Mouse (Mus musculus): ENCODE measurements around the gene Dusp28.

Gene Dusp28

DNA sequence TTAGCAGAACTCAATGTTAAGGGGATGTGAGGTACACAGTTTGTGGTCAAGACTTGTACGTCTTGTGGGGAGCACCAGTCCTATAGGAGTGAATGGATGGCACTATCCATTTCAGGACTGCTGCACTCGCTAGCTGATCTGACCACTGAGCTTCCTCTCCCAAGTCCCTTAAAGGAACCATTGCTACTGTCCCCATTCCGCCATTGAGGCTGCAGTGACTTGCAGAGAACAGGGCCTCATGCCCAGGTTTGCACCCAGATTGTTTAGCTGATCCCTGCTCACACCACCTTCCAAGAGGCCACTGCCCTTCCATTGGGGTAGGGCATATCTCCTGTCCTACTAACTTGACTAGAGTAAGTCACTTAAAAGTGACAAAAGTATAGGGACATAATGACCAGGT, 1.9 kb downstream of the Dusp28 start:
- DNase-seq (ENCODE audit: low spot score) = no peak

DNA sequence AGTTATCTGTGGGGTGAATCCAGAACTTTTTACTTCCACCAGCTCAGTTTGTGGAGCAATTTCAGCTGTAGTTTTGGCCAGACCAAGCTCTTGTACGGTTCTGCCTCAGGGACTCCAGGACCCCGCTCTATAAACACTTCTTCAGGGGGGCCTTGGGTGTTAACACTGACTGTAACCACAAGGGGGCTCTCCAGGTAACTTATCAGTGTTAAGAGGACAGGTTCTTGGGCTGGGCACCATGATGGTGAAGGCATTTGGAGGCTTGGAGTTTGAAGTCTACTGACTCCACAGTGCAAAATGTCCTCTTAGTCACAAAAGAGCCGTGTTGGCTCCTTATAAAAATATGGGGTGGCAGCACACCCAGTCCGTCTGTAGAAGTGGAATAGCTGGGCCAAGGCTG, 2.3 kb downstream of the Dusp28 start:
- DNase-seq (ENCODE audit: low spot score) = no peak

DNA sequence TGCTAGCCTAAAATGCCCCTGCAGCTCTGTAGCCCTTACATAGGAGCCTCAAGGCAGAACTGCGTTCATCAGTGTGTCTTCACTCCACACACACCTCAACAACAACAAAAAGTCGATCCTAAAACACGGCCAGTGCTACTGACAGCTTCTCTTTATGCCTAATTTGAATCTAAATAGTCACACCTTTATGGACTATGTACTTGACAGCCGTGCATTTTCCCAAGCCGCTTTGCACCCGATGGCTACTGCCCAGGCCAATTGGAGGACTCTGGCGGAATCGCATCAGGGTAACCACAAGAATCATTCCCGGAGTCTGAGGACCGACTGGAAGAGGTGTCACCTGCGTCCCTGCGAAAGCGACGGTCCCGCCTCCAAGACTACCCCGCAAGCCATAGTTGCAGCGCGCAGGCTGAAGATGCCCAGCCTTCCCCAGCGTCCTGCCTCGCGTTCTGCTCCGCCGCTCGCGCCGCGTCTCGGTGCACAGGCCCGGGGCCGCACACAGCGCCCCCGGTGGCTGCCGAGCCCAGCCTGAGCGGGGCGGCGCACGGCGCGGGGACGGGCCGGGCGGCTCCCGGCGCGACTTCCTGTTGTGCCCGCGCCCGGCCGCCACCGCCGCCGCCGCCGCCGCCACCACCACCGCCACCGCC, 3.6 kb downstream of the Dusp28 start, which contains the start of gene Rnpepl1:
Gene Rnpepl1, plus strand, starts transcription at position 545 of the 647 bp plus-strand sequence.
- peak; percentile 77 for DNase-seq (ENCODE audit: low spot score)

DNA sequence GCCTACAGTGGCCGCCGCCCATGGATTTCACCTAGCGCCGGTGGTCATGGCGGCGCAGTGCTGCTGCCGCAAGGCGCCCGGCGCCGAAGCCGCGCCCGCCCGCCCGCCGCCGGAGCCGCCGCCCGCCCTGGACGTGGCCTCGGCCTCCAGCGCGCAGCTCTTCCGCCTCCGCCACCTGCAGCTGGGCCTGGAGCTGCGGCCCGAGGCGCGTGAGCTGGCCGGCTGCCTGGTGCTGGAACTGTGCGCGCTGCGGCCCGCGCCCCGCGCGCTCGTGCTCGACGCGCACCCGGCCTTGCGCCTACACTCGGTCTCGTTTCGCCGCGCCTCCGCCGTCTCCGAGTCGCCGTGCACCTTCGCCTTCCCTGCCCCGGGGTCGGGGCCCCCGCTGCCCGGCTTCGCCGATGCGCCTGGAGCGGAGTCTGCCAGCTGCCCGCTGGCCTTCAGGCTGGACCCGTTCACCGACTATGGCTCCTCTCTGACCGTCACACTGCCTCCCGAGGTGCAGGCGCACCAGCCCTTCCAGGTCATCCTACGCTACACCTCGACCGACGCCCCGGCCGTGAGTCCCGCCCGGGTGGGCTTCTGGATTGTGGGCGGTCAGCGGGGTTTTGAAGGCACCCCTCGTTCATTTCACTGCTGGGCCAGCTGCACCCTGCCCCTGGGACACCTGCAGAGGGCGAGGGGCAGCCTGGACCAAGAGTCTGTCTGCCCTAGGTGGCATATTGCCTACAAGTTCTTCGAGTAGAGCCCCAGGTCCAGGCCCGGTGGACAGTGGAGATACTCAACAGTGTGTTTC, 4.3 kb downstream of the Dusp28 start:
- peak; percentile 46 for DNase-seq (ENCODE audit: low spot score)

DNA sequence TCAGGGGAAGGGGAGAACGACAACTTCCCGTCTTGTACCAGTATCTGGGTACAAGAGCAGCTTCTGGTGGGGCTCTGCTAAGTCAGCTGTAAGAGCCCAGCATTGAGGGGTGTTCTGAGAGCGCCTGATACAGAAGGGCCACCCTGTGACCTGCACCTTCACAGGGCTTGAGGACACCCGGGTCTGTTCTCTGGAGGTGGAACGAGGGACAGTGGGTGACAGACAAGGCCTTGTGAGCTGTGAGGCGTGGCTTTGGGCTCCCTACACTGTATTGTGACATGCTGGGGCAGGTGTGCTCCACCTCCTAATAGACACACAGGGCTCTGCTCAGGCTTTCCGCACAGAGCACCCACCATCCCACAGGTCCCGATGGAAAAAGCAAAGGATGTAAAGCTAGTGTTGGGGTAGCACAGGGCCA, 4.9 kb downstream of the Dusp28 start:
- DNase-seq (ENCODE audit: low spot score) = peak; percentile 44

DNA sequence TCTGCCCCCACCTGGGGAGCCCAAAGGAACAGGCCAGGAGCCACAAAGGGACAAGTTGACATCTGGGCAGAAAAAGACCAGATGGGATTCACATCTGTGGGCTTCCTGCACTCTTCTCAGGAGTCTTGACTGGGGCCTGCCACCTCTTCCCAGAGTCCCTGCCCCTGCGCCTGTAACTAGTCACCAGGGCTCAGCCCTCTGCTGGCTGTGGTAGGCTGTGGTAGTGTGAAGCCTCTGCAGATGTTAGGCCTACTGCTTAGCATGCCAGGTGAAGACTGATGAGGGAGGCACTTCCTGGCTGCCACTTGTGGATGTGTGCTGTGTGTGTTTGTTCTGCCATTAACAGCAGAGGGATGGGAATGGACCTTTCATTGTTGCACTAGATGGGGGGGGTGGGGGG, 5.5 kb downstream of the Dusp28 start:
- DNase-seq (ENCODE audit: low spot score) = no peak

DNA sequence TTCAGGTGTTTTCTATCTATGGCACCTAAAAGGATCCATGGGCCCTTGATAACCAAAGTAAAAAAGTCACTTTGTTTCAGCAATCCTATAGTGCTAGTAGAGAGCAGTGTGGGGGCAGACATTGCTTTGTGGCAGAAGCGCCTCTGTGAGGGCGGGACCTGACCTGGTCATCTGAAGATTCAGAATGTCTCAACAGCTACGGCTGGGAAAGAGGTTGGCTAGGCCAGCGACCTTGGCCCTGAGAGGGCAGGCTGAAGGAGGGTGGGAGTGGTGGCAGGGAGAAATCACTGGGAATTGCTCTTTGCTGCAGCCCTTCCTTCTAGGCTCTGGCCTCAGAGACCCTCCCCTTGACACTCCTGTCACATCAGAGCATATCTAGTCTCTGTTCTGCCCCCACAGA, 7.5 kb downstream of the Dusp28 start:
- DNase-seq (ENCODE audit: low spot score) = no peak

DNA sequence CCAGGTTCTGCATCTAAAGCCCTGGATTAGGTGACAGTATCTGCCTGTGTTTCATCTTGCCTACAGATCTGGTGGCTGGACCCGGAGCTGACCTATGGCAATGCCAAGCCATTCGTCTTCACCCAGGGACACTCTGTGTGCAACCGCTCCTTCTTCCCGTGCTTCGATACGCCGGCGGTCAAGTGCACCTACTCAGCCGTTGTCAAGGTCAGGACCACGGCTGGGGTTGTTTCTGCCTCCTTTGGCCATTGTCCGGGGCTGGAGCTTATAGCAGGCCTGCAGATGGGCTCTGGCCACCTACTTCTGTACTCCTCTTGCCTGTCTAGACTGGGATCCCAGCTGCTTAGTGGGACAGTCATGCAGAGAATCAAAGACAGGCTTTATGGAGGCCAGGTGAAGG, 8.2 kb downstream of the Dusp28 start:
- no peak for DNase-seq (ENCODE audit: low spot score)

DNA sequence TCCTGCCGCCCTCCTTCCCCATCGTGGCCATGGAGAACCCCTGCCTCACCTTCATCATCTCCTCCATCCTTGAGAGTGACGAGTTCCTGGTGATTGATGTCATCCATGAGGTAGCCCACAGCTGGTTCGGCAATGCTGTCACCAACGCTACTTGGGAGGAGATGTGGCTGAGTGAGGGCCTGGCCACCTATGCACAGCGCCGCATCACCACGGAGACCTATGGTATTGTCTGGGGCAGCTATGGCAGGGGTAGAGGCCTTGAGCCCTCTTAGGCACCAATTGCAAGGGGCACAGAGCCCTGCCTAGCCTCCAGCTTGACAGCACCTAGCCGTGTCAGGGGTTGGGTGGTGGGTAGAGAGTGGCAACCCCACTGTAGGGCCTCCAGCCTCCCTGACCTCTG, 9.9 kb downstream of the Dusp28 start:
- no peak for DNase-seq (ENCODE audit: low spot score)

DNA sequence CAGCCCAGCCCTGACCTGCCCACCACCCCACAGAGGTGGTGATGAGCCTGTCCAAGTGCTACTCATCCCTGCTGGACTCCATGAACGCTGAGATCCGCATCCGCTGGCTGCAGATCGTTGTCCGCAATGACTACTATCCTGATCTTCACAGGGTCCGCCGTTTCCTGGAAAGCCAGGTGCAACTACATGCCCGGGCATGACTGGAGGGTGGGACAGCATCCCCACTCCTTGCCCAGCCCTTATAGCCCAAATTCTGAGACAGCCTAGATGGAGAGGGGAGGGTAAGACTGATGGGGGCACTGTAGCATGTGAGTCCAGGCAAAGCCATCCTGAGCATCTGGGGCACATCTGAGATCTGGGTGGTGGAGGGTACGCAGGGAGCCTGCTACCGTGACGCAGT, 12.4 kb downstream of the Dusp28 start:
- no peak for DNase-seq (ENCODE audit: low spot score)

DNA sequence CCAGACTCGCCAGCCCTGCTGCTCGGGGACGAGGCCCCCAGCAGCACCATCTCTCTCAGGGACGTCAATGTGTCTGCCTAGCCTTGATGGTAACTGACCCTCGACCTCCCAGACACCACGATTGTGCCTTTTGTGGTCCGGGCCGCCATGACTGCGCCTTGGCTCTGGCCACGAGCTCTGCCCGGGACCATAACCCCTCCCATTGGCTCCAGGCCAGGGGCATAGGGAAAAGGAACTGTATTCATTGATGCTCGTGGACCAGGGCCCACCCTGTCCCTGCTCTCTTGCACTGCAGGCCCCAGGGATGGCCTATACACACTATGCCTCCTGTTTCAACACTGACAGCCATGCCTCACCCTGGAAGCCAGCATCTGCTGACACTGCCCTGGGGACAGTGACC, 13.0 kb downstream of the Dusp28 start:
- no peak for DNase-seq (ENCODE audit: low spot score)

DNA sequence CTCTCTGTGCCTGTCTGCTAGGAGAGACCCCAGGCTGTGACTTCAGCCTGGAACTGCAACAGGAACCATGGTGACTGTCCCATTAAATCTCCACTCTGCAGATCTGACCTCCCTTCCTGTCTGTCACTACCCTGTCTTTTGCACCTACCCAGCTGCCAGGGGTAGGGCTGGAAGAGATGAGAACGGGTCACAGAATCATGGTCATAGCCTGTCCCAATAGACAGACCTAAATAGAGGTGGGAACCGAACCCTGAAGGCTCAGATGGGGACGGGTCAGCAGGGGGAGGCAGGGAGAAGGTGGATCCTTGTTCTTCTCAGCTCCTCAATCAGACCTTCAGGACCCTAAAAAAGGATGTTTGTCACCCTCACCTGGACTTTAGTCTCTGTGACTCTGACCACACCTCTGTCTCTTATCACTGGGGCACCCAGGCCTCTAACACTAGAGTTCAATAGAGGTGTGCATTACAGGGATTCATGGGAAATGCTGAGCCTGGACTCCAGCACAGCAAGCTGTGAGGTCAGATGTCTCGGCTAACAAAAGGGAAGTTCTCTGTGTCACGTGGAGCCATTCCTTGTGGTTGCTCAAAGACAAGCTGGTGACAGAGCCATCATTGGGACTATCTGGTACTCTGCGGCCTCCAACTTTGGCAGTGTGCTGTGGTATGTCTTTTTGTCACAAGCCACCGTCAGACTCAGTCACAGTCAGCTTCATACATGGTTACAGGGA, 13.9 kb downstream of the Dusp28 start:
- DNase-seq (ENCODE audit: low spot score) = no peak

DNA sequence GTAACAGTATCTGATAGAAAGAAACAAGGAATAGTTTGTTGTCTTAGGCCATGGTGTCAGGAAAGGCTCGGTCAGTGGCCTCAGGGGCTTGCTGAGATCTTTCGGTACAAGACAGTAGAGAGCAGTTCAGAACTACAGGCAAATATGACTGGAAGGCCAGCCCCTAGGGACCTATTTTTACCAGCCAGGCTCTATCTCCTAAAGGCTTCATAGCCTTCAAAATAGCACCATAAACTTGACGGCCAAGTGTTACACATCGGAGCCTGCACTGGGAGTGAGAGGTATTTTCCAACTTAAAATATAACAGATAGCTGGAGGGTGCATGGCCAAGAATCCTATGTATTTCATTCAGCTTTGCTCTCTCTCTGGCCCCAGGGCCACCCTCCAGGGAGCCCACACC, 14.7 kb downstream of the Dusp28 start:
- DNase-seq (ENCODE audit: low spot score) = no peak

DNA sequence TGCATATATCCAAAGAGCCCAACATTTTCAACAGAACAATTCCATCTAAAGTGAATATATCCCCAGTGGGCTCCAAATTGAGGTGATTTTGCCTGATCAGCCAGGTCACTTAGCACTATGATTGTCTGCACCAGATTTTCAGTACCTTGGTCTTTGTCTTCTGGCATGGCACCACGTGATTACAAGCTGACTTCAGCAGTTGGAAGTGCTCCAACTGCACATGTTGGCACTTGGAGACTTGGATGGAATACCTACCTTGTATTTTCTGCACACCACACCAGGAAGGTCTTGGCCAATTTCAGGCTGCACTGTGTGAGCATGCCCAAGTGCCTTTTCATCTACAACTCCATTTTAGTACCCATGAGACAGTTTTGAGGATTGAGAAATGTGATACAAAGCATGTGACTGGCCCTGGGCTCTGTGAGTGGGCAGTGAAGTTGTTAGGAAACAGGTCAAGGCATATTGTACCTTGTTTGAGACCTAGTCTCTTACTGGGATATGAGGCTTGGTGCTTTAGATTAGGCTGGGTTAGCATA, 23.5 kb downstream of the Dusp28 start:
- DNase-seq (ENCODE audit: low spot score) = no peak

DNA sequence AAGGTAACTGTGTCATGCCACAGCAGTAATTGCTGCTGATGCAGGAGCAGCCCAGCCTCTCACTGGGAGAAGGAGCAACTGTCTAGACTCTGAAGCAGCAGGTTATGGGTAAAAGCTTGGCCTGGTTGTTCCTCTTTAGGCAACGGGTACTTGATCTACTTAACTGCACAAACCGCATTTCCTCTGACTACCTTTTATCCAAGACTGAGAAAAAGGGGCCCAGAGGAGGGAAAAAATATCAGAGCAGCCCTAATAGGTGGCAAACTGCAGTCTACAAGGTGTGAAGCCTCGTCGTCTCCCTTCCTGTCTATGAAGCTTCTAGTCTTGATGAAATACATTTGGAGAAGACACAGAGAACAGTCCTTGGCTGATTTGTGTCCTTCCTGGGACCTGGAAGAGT, 26.8 kb downstream of the Dusp28 start:
- DNase-seq (ENCODE audit: low spot score) = no peak

DNA sequence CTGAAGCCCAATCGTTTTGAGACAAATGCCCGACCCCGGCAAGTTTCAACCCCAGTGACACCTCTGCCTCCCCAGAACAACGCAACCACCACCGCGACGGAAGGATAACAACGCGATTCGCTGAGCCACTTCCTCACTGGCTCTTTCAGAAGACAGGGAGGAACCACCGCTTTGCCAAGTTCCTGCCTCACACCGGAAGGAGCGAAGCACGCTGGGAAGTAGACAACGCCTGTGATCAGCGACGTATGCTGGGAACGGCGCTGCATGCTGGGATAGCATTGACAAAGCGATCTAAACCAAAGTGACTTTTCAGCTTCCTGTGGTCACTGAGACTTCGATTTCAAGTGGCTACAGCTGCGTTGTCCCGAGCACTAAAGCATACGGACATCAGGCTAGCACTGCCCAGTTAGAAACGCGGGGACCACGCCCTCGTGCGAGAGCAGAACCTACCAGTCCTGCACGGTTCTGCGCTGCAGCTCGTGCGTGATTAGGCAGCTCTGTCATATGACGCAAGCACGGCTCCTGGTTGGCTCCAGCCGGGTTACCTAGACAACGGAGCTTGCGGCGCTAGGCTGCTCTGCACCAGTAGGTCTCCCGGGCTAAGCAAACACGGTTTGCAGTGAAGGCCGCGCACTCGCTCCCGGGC, 27.5 kb downstream of the Dusp28 start, which contains the start of gene Capn10:
Gene Capn10, plus strand, starts transcription at position 195 of the 646 bp plus-strand sequence.
- DNase-seq (ENCODE audit: low spot score) = peak; percentile 92

DNA sequence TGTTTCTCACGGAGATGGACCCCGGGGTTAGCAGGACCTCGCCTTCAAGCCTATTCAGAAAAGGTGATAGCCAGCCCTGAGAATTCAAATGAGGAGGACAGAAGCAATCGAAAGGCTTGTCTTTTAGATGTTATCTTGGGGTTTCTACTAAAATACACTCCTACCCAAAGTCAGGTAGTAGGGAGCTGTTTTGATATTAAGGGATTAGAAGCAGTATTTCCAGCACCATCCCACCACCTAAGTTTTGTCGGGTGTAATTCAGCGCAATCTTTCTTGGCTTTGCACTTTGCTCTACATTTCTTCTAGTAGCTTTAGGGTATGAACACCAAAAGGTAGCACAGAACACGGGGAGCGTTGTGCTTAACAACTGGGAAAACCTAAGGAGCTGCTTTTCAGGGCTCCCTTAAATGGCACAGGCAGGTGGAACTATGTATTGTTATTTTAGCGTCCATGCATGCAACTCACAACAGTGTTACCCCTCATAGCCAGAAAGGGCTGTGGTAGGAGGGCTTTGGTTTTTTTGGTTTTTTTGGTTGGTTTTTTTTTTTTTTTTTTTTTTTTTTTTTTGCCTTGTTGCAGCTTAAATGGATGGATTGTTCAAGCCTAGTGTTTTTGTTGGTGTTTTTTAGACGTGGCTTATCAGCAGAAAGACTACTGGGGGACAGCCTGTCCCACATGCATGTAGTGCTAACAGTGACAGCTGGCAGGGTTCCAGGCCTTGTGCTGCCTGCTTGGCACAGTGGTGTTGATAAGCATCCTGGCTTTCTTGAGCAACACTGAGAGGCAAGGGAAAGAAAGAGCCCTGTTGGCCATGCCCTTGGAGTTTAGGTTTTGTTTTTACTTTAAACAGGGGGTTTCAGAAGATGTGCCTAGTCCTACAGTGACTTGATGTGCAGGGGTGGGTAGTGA, 28.5 kb downstream of the Dusp28 start:
- peak; percentile 70 for DNase-seq (ENCODE audit: low spot score)

DNA sequence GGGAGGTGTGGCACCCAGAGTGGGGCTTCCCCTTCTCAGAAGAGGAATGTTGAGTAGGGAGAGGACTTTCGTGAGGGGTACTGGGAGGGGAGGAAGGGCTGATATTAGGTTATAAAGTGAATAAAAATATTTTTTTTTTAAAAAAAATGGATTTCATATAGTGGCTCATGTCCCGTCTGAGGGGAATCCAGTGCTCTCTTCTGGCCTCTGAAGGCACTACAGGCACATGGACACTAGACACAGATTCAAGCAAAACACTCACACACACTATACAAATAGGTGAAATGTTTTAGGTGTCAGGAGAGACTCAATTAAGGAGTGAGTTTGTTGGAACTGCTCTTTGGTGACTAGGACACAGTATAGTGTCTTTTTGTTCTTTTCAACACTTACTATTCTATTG, 29.2 kb downstream of the Dusp28 start:
- DNase-seq (ENCODE audit: low spot score) = no peak

DNA sequence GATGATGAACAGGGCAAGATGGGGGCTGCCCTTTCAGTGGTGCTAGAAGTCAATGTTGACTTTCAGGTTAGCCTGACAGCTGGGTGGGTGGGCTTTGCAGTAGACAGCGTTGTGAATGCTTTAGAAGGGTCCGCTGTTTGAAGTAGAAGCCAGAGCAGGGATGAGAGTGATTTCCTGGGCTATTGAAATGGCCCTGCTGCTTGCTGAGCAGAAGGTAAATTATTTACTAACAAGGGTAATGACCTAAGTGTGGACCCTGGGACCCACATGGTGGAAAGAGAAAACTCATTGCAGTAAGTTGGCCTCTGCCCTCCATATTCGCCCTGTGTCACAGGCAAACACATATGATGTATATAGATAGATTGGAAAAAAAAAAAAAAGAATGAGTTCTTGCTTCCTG, 29.7 kb downstream of the Dusp28 start:
- DNase-seq (ENCODE audit: low spot score) = no peak

DNA sequence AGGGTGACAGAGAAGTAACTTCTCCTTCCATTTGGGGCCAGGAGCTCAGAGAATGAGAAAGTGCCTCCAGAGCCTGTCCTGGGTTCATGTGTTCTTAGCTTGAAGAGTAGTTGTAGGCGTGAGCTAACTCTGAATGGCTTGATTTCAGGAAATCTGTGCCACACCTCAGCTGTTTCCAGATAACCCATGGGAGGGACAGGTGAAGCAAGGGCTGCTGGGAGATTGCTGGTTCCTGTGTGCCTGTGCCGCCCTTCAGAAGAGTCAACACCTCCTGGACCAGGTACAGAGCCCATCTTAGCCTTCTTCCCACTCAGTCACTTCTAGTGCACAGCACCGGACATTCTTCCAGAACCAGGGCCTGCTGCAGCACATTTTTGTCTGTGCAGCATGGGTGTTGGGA, 31.0 kb downstream of the Dusp28 start:
- DNase-seq (ENCODE audit: low spot score) = no peak

DNA sequence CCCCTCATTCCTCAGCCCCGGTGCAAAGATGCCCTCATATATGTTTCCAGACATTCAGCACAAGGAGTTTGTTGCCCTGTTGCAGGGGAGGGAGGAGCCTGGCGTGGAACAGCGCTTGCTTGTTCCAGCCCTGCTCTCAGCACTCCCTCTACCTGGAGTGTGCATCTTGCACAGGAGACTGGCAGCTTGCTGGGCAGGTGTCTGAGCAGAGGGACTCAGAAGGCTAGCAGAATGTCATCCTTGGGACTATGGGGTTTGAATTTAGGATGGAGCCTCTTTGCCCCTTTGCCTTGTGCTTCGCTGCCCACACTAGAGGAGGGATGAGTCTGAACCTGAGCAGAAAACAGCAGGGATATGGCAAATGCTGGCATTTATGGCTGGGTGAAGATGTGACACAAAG, 33.0 kb downstream of the Dusp28 start:
- DNase-seq (ENCODE audit: low spot score) = no peak

Measured in urinary bladder, postnatal 14 days (tissue).